Mouse (Mus musculus) midbrain, embryonic 14.5 days (tissue): Measurements from ENCODE around the gene Mrpl53. TPM values are rescaled to one million over a fixed set of nuclear protein-coding genes. Genes with fewer than 3 reads are reported as not detected.

Experiments
- ATAC-seq: fragments of 200-750 bp; cut with Nextera tagmentation; 2 replicates; pipeline ENCODE4 v1.8.0; 2017; ENCODE audit warnings: moderate number of reproducible peaks, moderate library complexity; ENCODE audit not compliant: low FRiP score, low TSS enrichment
- DNase-seq: peaks from one replicate; pipeline ENCODE4 v3.0.0-alpha.2; 2015
- H3K27ac ChIP-seq: fragments of 300-500 bp; sonication (generic); replicated peaks from 2 replicates; pipeline ENCODE4 v1.5.1; 2014; ENCODE audit warnings: mild to moderate bottlenecking, low read depth, low read length, moderate library complexity
- H3K27me3 ChIP-seq: fragments of 300-500 bp; sonication (generic); 2 replicates; pipeline ENCODE4 v1.6.1; 2014; ENCODE audit warnings: low read length, control low read depth, mixed read lengths; ENCODE audit not compliant: control insufficient read depth, insufficient read depth
- H3K36me3 ChIP-seq: fragments of 300-500 bp; sonication (generic); 2 replicates; pipeline ENCODE4 v1.6.1; 2014; ENCODE audit warnings: low read length, control low read depth; ENCODE audit not compliant: control insufficient read depth, insufficient read depth
- H3K4me1 ChIP-seq: fragments of 300-500 bp; sonication (generic); 2 replicates; pipeline ENCODE4 v1.6.1; 2014; ENCODE audit warnings: mild to moderate bottlenecking, antibody characterized with exemption, low read length, control low read depth; ENCODE audit not compliant: control insufficient read depth, insufficient read depth
- H3K4me2 ChIP-seq: fragments of 300-500 bp; sonication (generic); 2 replicates; pipeline ENCODE4 v1.6.1; 2014; ENCODE audit warnings: mild to moderate bottlenecking, low read length, moderate library complexity
- H3K4me3 ChIP-seq: fragments of 300-500 bp; sonication (generic); replicated peaks from 2 replicates; pipeline ENCODE4 v1.5.1; 2014; ENCODE audit warnings: low read depth, low read length
- H3K9ac ChIP-seq: fragments of 300-500 bp; sonication (generic); replicated peaks from 2 replicates; pipeline ENCODE4 v1.6.1; 2014; ENCODE audit warnings: mild to moderate bottlenecking, low read length, moderate library complexity
- H3K9me3 ChIP-seq: fragments of 300-500 bp; sonication (generic); 2 replicates; pipeline ENCODE4 v1.6.1; 2016; ENCODE audit warnings: low read length, control low read depth, mixed read lengths; ENCODE audit not compliant: control insufficient read depth
- WGBS: fragments of 180-500 bp; shearing (Covaris S2); extraction: QIAGEN DNeasy Blood & Tissue Kit; methylation state at CpG from one replicate; pipeline ENCODE4 v1.1.7; 2014; 5-methylcytosine and 5-hydroxymethylcytosine counted together
- polyA plus RNA-seq: library from polyadenylated mRNA; unstranded; fragments of >200 nt; fragmentation: Nextera tagmentation; extraction: Ambion mirVana; gene quantifications from 2 replicates; pipeline ENCODE4 v1.2.1, GENCODE M21; 2014

Gene Mrpl53
- polyA plus RNA-seq, 1 experiment from 2014 or later = 120 TPM

- H3K4me1 ChIP-seq = peaks cover 28% of the 10 kb centered on the region
- no peaks in the 10 kb centered on the region for H3K9me3 ChIP-seq
- H3K27me3 ChIP-seq = no peaks in the 10 kb centered on the region
- H3K36me3 ChIP-seq = peaks cover 33% of the 10 kb centered on the region
- no peak for ATAC-seq
- no peak for DNase-seq
- H3K4me2 ChIP-seq = peak overlapping the region; percentile 76
- 80% methylated on average over 11 of the region's 11 CpGs for WGBS
- no peak overlapping the region for H3K27ac ChIP-seq
- H3K9ac ChIP-seq = peak overlapping the region; percentile 82
- peak overlapping the region; percentile 83 for H3K4me3 ChIP-seq
These were observed 7.7 kb downstream of the Mrpl53 start for GRCm38 (mm10) chr6:83116373-83117164.

DNA sequence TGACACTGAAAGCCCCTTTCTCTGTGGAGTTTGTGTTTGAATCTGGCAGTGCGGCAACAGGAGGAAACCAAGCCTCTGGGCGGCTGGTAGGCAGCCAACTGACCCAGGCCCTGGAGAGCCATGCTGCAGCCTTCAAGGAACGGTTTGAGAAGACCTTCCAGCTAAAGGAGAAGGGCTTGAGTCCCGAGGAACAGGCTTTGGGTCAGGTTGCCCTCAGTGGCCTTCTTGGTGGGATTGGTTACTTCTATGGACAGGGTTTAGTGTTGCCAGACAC, 8.3 kb downstream of the Mrpl53 start:
- no peak for ATAC-seq
- peak overlapping the region; percentile 76 for H3K4me2 ChIP-seq
- H3K36me3 ChIP-seq = peaks cover 32% of the 10 kb centered on the region
- no peaks in the 10 kb centered on the region for H3K27me3 ChIP-seq
- H3K9ac ChIP-seq = no peak overlapping the region
- no peak for DNase-seq
- no peak overlapping the region for H3K27ac ChIP-seq
- H3K9me3 ChIP-seq = no peaks in the 10 kb centered on the region
- peaks cover 28% of the 10 kb centered on the region for H3K4me1 ChIP-seq
- 0 out of 2 replicates have a peak overlapping the region, but pooled peaks have one; percentile 83 for H3K4me3 ChIP-seq
- 83% methylated on average over 4 of the region's 4 CpGs for WGBS

GRCm38 (mm10) chr6:83117616-83118015, 8.8 kb downstream of the Mrpl53 start:
- no peak overlapping the region for H3K27ac ChIP-seq
- H3K9me3 ChIP-seq = no peaks in the 10 kb centered on the region
- ATAC-seq (no peak), DNase-seq (no peak)
- H3K9ac ChIP-seq = no peak overlapping the region
- H3K4me3 ChIP-seq = 0 out of 2 replicates have a peak overlapping the region, but pooled peaks have one; percentile 1
- H3K4me2 ChIP-seq = no peak overlapping the region; the same call in 1 of the 2 replicates
- WGBS = 91% methylated on average over 13 of the region's 13 CpGs
- peaks cover 33% of the 10 kb centered on the region for H3K4me1 ChIP-seq
- H3K36me3 ChIP-seq = peaks cover 32% of the 10 kb centered on the region
- no peaks in the 10 kb centered on the region for H3K27me3 ChIP-seq

- Histone ChIP-seq H3K27me3 (no peaks in the 10 kb centered on the region), H3K9ac (no peak overlapping the region), H3K27ac (no peak overlapping the region), H3K36me3 (peaks cover 32% of the 10 kb centered on the region), H3K4me3 (no peak overlapping the region), H3K4me1 (peaks cover 39% of the 10 kb centered on the region), H3K9me3 (no peaks in the 10 kb centered on the region), H3K4me2 (no peak overlapping the region)
- DNase-seq = no peak
- 85% methylated on average over 11 of the region's 11 CpGs for WGBS
- ATAC-seq = no peak
These were observed 9.5 kb downstream of the Mrpl53 start for GRCm38 (mm10) chr6:83118369-83118768.

- peaks cover 41% of the 10 kb centered on the region for H3K4me1 ChIP-seq
- ATAC-seq (no peak), DNase-seq (no peak)
- no peaks in the 10 kb centered on the region for H3K9me3 ChIP-seq
- H3K36me3 ChIP-seq = peaks cover 32% of the 10 kb centered on the region
- WGBS = 83% methylated on average over 14 of the region's 14 CpGs
- H3K4me2 ChIP-seq = peak overlapping the region; percentile 97
- H3K27ac ChIP-seq = no peak overlapping the region
- H3K27me3 ChIP-seq = no peaks in the 10 kb centered on the region
- peak overlapping the region; percentile 74; the same call in 1 of the 2 replicates for H3K4me3 ChIP-seq
- H3K9ac ChIP-seq = 0 out of 2 replicates have a peak overlapping the region, but pooled peaks have one; percentile 87
These were observed 10.2 kb downstream of the Mrpl53 start for GRCm38 (mm10) chr6:83118825-83119733.

GRCm38 (mm10) chr6:83119734-83120051, 10.9 kb downstream of the Mrpl53 start:
- Histone ChIP-seq H3K9ac (peak overlapping the region; percentile 87), H3K9me3 (no peaks in the 10 kb centered on the region), H3K27ac (no peak overlapping the region), H3K27me3 (no peaks in the 10 kb centered on the region), H3K4me2 (peak overlapping the region; percentile 97), H3K36me3 (peaks cover 32% of the 10 kb centered on the region), H3K4me1 (peaks cover 42% of the 10 kb centered on the region), H3K4me3 (peak overlapping the region; percentile 74)
- no peak for DNase-seq
- WGBS = 40% methylated on average over 7 of the region's 7 CpGs
- no peak for ATAC-seq

GRCm38 (mm10) chr6:83120930-83121862, 12.4 kb downstream of the Mrpl53 start, which contains the start of gene Wbp1:
TSS of gene Wbp1 (minus strand) at chr6:83121559.
- peaks cover 32% of the 10 kb centered on the region for H3K36me3 ChIP-seq
- WGBS = under 1% methylated on average over 38 of the region's 38 CpGs
- peak within 1 kb of the TSS; percentile 74 for H3K4me3 ChIP-seq
- peak within 1 kb of the TSS; percentile 98 for H3K27ac ChIP-seq
- H3K27me3 ChIP-seq = no peaks in the 10 kb centered on the region
- peak within 1 kb of the TSS; percentile 89 for H3K9ac ChIP-seq
- ATAC-seq (peak; percentile 93), DNase-seq (peak; percentile 97)
- H3K4me1 ChIP-seq = peaks cover 38% of the 10 kb centered on the region
- no peaks in the 10 kb centered on the region for H3K9me3 ChIP-seq
- peak within 1 kb of the TSS; percentile 97 for H3K4me2 ChIP-seq
